Mouse (Mus musculus) spleen, embryonic (tissue): Measurements from ENCODE around the gene Dcdc2c.

ENCODE experiments used
- CTCF ChIA-PET: fragments of 350-600 bp; sonication (Branson Sonifier 250); formaldehyde crosslinking; loops from one replicate; lab custom pipeline; 2022; lab: Charles Lee

Gene Dcdc2c

DNA sequence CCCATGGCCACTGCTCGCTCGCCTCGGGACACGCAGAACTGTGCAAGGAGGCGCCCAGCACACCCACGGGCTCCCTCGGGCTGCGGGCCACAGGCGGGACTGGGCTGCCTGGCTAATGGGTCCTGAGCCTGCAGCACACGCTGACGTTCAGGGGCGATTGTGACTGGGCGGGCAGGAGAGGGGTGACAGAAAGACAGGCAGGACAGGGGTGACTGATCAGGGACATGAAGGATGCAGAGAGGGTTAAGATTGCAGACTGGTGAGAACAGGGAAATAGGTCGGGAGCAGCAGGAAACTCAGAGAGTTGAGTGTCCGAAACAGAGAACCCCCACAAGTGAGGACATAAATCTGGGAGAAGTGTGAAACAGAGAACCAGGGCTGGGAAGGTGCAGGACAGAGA is at the start of gene Dcdc2c:
TSS of gene Dcdc2c (minus strand) at position 101 of the 400 bp plus-strand sequence.
- CTCF ChIA-PET: no interaction called here

DNA sequence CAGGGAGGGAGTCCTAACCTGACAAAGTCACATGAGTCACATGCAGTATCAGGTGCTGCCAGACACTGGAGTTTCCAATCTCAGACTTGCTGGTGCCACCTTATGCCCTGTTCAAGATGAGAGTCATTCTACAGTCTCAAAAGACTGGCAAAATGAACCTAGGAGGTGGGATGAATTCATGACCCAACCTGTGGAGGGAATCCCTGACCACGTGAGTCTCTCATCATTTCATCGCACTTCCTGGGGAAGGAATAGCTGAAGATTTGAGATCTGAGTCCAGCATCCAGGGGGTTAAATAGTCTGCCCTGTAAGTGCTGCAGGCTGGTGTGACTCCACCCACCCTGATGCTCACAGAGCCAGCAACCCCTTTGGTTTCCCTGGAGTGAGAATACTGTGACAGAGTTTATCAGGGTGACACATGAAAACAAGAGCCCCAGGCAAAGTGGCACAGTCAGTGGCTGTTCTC is 46.4 kb upstream of the Dcdc2c start:
- CTCF ChIA-PET: no interaction called here

- CTCF ChIA-PET: no interaction called here
Measured at GRCm38 (mm10) chr12:28598110-28598509, 45.9 kb upstream of the Dcdc2c start.

- CTCF ChIA-PET: no interaction called here
Measured at GRCm38 (mm10) chr12:28597699-28598098, 45.5 kb upstream of the Dcdc2c start.

- CTCF ChIA-PET: no interaction called here
Measured at GRCm38 (mm10) chr12:28596851-28597250, 44.7 kb upstream of the Dcdc2c start.

DNA sequence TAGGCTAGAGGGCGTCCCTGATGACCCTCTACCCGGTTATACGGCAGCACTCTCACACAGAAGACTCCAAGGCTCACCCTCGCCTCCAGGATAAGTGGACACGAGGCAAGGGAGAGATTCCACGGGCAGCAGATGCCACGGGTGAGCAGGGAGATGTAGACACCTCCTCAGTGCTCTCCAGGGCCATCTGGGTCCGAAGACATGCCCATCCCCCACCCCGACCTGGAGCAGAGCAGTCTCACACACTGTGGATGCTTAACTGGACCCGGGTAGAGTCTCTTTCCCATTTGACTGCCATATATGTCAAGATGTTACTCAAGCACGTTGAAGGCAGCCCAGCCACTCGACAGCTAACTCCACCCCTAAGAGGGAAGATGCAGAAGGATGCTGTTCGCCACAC is 38.2 kb upstream of the Dcdc2c start:
- CTCF ChIA-PET: no interaction called here

- CTCF ChIA-PET: interaction anchor here (0.6 kb wide), 1 partner anchor 104 kb away, joined by 4 read pairs; no protein-coding TSS in a partner anchor
Measured at GRCm38 (mm10) chr12:28589090-28589868, 37.1 kb upstream of the Dcdc2c start.

DNA sequence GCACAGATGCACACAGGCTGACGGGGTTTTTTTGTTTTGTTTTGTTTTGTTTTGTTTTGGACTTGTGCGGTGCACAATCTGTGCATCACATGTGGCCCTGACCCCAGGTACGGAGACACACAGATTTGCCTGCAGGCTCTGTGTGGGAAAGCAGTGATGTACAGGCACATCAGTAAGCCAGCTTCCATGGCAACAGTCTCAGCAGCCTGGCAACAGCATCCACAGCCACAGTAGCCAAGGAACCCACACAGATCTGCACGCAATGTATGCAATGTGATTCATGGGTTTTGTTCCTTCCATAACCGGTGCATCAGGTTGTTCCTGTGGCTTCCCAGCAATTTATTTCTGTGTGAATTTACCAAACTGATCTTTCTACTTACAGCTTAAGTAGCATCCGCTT is 35.8 kb upstream of the Dcdc2c start:
- CTCF ChIA-PET: no interaction called here

GRCm38 (mm10) chr12:28584036-28584435 is 31.8 kb upstream of the Dcdc2c start:
- CTCF ChIA-PET: no interaction called here

- CTCF ChIA-PET: no interaction called here
Measured at GRCm38 (mm10) chr12:28582423-28582822, 30.2 kb upstream of the Dcdc2c start, which contains the start of gene Allc. Allc (minus strand) TSS chr12:28582523.

GRCm38 (mm10) chr12:28579132-28579531 is 26.9 kb upstream of the Dcdc2c start:
- CTCF ChIA-PET: no interaction called here

- CTCF ChIA-PET: no interaction called here
Measured at GRCm38 (mm10) chr12:28578147-28578546, 25.9 kb upstream of the Dcdc2c start.

DNA sequence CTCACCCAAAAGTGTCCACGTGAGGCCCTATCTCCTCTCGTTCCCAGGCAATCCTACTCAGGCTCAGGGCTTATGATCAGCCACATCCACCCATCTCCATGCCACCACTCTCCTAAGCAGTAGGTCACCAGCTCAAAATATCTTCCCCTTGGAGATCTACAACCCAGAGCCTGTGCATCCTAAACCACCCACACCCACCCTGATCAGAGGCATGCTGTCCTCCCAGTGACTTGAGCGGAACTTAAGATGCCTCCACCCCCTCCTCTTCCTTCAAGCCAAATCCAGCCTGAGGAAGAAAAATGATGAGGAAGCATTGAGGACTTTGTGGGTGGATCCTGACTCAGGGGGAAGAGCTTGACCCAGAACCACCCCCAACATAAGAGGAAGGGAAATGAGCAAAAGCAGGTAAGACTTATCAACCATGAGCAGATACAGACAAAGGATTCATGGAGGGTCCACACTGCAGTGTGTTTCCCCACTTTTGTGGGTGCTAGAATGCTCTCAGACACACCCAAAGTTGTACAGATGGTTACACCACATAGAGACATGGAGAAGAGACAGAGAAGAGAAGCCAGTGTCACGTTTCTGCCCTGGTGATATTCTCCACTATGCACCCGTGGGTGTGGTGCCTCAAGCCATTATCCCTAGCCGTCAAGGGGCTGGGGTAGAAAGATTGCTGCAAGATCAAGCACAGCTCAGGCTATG is 23.3 kb upstream of the Dcdc2c start:
- CTCF ChIA-PET: no interaction called here

- CTCF ChIA-PET: no interaction called here
Measured at GRCm38 (mm10) chr12:28572241-28572640, 20.0 kb upstream of the Dcdc2c start.

DNA sequence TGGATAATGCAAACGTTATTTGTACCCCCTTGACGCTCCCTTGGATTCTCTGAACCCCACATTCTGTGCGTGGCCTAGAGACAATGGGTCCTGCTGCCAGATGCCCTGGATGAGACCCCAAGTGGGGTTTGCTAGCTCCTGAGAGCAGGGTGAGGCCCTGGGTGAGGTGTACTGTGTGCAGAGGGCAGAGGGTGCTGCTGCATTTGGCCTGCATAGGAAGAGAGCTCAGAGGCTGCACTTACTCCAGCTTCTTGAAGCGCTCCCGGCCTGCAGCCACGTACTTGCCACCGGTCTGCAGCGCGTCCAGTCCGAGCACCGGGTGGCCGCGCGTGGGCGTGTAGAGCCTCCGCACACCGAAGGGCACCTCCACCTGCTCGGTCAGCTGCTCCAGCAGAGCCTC is 424 bp downstream of the Dcdc2c start:
- CTCF ChIA-PET: no interaction called here

GRCm38 (mm10) chr12:28548887-28549286 is 3.3 kb downstream of the Dcdc2c start:
- CTCF ChIA-PET: no interaction called here

- CTCF ChIA-PET: no interaction called here
Measured at GRCm38 (mm10) chr12:28514264-28514775, 37.9 kb downstream of the Dcdc2c start.

GRCm38 (mm10) chr12:28509699-28510280 is 42.4 kb downstream of the Dcdc2c start:
- CTCF ChIA-PET: no interaction called here

DNA sequence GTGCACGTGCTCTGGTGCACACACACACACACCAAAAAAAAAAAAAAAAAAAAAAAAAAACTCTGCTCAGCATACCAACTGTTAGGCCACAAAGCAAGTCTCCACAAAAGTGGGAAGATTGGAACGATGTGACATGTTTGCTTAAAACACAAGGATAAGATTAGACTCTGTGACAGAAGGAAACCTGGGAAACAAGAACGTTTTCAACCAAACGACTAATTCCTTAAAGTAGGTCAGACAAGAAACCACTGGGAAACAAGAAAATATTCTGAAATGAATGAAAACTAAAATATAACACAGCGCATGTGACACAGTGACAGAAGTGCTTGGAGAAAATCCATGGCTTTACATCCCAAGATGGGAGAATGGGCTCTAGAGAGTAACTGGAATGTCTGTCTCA is 57.9 kb downstream of the Dcdc2c start:
- CTCF ChIA-PET: no interaction called here

DNA sequence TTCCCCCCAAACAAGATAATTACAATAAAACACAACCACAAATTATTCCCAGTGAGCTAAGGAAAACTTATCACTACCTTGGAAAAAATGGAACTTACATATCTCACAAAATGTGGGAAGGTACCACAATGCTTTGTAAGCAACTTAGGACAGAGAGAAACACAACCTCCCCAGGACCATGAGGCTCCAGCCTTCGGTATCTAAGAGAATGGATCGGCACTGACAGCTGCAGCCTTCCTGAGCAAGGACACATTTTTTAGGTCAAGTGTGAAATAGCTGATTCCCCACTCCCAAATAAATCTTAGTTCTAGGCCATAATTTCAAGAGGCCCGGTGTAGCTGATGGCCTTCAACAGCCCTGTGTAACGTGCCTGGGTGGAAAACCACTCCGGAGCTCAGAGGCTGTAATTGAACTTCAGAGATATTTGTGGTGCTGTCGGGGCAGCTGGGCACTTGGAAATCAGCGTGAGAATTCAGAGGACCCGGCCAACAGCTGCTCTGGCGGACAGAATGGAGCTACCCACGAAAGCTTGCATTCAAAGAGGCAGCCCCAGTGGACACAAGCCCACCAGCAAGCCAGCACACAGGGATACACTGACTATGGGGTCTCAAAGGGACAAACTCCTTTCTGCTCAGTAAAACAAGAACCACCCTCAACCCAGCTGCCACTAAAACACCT is 69.6 kb downstream of the Dcdc2c start:
- CTCF ChIA-PET: no interaction called here

- CTCF ChIA-PET: no interaction called here
Measured at GRCm38 (mm10) chr12:28460951-28461431, 91.2 kb downstream of the Dcdc2c start.

DNA sequence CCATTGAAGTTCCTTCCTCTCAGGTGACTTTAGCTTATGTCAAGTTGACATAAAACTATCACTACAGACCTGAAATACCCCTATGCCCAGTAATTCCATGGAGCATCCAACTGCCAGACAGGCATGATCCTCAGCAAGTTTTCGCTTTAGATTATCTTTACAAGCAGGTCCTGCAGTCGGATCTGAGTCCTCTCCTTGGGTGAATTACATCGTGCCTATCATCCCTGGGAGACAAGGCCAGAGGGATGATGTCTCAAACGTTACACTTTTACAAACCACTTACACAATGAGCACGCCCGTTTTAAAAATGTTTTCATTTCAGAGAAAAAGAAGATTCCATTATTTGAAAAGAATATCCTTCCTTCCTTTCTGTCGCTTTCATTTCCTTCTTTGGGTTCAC is 91.7 kb downstream of the Dcdc2c start:
- CTCF ChIA-PET: no interaction called here
